Mouse (Mus musculus) heart, postnatal 0 days (tissue): ENCODE measurements at regions not wholly inside any gene's neighbourhood (a gene's known extent, or its start where the extent isn't known, plus 50 kb on each side); places are given as distances from the start of the nearest gene placed in this dataset.

Experiments
- ATAC-seq: fragments of 200-750 bp; cut with Nextera tagmentation; 2 replicates; pipeline ENCODE4 v1.8.0; 2017; ENCODE audit warnings: low read depth, moderate number of reproducible peaks, moderate library complexity; ENCODE audit not compliant: insufficient read depth
- DNase-seq: peaks from one replicate; pipeline ENCODE4 v3.0.0-alpha.2; 2016; ENCODE audit warnings: low spot score
- H3K27ac ChIP-seq: fragments of 300-500 bp; sonication (generic); 2 replicates; pipeline ENCODE4 v1.5.1; 2014; ENCODE audit warnings: low read depth, mild to moderate bottlenecking
- H3K27me3 ChIP-seq: fragments of 300-500 bp; sonication (generic); 2 replicates; pipeline ENCODE4 v1.6.1; 2014; ENCODE audit warnings: low read length, mixed read lengths; ENCODE audit not compliant: control insufficient read depth, insufficient read depth
- H3K36me3 ChIP-seq: fragments of 300-500 bp; sonication (generic); replicated peaks from 2 replicates; pipeline ENCODE4 v1.6.1; 2014; ENCODE audit warnings: low read length, mixed read lengths; ENCODE audit not compliant: control insufficient read depth, insufficient read depth
- H3K4me1 ChIP-seq: fragments of 300-500 bp; sonication (generic); 2 replicates; pipeline ENCODE4 v1.6.1; 2014; ENCODE audit warnings: antibody characterized with exemption; ENCODE audit not compliant: control insufficient read depth, insufficient read depth
- H3K4me2 ChIP-seq: fragments of 300-500 bp; sonication (generic); 2 replicates; pipeline ENCODE4 v1.6.1; 2014; ENCODE audit warnings: low read depth, mild to moderate bottlenecking, low read length, moderate library complexity
- H3K4me3 ChIP-seq: fragments of 300-500 bp; sonication (generic); 2 replicates; pipeline ENCODE4 v1.5.1; 2014; ENCODE audit warnings: low read depth, low read length
- H3K9ac ChIP-seq: fragments of 300-500 bp; sonication (generic); replicated peaks from 2 replicates; pipeline ENCODE4 v1.6.1; 2014; ENCODE audit warnings: low read depth, low read length, mixed read lengths
- H3K9me3 ChIP-seq: fragments of 300-500 bp; sonication (generic); replicated peaks from 2 replicates; pipeline ENCODE4 v1.6.1; 2016; ENCODE audit warnings: low read length; ENCODE audit not compliant: control insufficient read depth
- CTCF ChIP-seq: IDR thresholded peaks from 2 replicates; pipeline ENCODE4 v1.5.1; 2016; ENCODE audit warnings: antibody characterized with exemption, control low read depth, low read depth
- EP300 ChIP-seq: IDR thresholded peaks from 2 replicates; pipeline ENCODE4 v1.6.1; 2016; ENCODE audit warnings: antibody characterized with exemption, low read depth
- WGBS: fragments of 180-500 bp; shearing (Covaris S2); extraction: QIAGEN DNeasy Blood & Tissue Kit; methylation state at CpG from one replicate; pipeline ENCODE4 v1.1.7; 2014; 5-methylcytosine and 5-hydroxymethylcytosine counted together

DNA sequence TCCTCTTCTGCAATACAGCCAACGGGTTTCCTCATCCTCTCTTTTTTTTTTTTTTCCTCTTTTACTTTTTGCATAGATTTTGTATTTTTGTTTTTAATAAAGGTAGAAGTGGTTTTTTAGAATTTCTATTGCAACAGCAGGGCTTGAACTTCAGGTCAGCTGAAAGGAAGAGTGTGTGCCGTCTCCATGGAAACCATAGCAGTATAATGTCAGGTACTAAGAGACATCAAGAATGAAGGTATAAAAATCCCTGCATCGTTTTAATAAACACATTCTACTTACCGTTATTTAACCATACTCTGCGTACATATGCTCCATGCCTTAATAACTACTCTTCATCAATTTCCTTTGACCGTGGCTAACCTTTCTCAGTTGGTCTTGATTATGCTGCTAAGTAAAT, 390.0 kb downstream of the Rwdd3 start:
- Histone ChIP-seq H3K9me3 (no peaks in the 10 kb centered on the region), H3K9ac (no peak overlapping the region), H3K4me1 (no peaks in the 10 kb centered on the region), H3K36me3 (no peaks in the 10 kb centered on the region), H3K4me2 (no peak overlapping the region), H3K4me3 (no peak overlapping the region), H3K27me3 (no peaks in the 10 kb centered on the region), H3K27ac (no peak overlapping the region)
- WGBS: 85% methylated on average over 6 of the region's 6 CpGs
- no peak for TF ChIP-seq EP300
- no peak for TF ChIP-seq CTCF
- no peak for DNase-seq
- ATAC-seq: no peak

DNA sequence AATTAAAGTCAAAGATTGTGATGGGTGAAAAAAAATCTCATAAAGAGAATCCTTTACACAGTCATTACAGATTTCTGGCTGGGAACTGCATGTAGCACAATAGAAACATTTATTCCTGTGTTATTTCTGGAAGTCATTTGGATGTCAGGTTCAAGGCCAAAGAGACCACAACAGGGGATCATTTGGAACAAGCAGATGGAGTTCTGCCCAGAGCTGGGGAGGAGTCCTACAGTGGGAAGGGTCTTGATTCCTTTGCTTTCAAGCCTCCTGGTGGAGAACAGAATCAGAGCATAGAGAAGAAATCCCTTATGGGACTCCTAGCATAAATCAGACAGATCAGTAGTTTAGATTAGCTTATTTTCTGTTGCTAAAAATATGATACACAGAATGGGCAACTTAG, 392.4 kb downstream of the Rwdd3 start:
- TF ChIP-seq EP300: no peak
- TF ChIP-seq CTCF: no peak
- Histone ChIP-seq H3K4me3 (no peak overlapping the region), H3K9me3 (no peaks in the 10 kb centered on the region), H3K36me3 (no peaks in the 10 kb centered on the region), H3K27ac (no peak overlapping the region), H3K27me3 (no peaks in the 10 kb centered on the region), H3K9ac (no peak overlapping the region), H3K4me2 (no peak overlapping the region), H3K4me1 (no peaks in the 10 kb centered on the region)
- DNase-seq (no peak), ATAC-seq (no peak)

DNA sequence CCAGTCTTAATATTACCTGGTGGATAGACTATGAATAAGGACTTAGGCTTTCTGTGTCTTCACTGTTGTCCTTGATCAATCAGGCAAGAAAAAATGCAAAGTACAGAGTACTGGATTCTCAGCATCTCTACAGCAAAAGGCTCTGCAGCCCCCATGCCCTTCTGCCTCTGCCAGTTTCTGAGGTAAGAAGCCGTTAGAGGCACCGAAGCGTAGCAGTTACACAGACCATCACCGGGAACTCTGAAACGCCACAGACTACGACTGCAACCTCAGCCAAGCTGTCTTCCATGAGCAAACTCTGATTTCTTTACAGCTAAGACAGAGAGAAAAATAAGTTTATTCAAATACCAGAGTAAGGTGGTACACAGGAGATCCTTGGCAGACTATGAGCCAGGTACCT, 396.5 kb downstream of the Rwdd3 start:
- no peak overlapping the region for H3K27ac ChIP-seq
- no peaks in the 10 kb centered on the region for H3K27me3 ChIP-seq
- DNase-seq (no peak), ATAC-seq (no peak)
- no peak overlapping the region for H3K4me3 ChIP-seq
- H3K9ac ChIP-seq: no peak overlapping the region
- no peak overlapping the region for H3K4me2 ChIP-seq
- 86% methylated on average over 6 of the region's 6 CpGs for WGBS
- H3K4me1 ChIP-seq: no peaks in the 10 kb centered on the region
- TF ChIP-seq EP300 (no peak), CTCF (no peak)
- no peaks in the 10 kb centered on the region for H3K36me3 ChIP-seq
- H3K9me3 ChIP-seq: no peaks in the 10 kb centered on the region

DNA sequence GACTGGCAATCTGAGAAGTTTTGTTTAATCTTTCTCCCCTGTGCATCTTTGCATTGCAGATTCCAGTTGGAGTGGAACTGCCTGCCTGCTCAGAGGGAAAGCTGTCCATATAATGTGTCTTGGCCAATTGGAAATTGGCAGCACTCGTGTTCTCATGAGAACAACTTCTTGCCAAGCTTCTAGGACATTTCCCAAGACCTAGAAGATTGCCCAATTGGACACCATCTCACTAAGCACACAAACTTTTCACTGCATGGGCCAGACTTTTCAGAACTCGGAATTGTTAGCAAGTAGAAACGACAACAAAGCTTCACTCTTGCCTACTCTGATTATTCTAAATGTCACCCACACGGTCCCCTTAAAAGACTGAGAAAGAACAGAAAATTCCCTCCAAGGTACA, 409.8 kb downstream of the Rwdd3 start:
- DNase-seq: no peak
- Histone ChIP-seq H3K4me3 (no peak overlapping the region), H3K9ac (no peak overlapping the region), H3K27me3 (no peaks in the 10 kb centered on the region), H3K27ac (no peak overlapping the region), H3K9me3 (no peaks in the 10 kb centered on the region), H3K4me1 (no peaks in the 10 kb centered on the region), H3K4me2 (no peak overlapping the region), H3K36me3 (no peaks in the 10 kb centered on the region)
- ATAC-seq: no peak
- WGBS: 61% methylated on average over 4 of the region's 4 CpGs
- TF ChIP-seq EP300 (no peak), CTCF (no peak)

DNA sequence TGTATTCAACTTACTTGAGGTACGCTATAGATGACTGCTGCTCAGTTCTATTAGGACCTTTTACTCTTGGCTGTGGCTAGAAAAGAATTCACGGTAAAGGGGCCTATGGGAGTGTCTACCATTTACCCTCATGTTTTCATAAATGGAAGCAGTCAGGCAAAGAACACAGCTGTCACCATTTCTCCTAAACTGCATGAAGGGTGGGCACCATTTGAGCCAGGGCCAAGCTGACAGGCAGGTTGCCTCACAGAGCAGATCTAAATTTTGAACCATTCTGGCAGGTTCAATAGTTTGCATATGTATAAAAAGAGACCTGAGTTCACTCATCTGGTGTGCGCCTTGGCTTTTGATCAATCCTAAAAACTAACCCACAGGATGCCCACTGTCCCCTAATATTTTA, 410.3 kb downstream of the Rwdd3 start:
- Histone ChIP-seq H3K36me3 (no peaks in the 10 kb centered on the region), H3K9me3 (no peaks in the 10 kb centered on the region), H3K4me3 (no peak overlapping the region), H3K9ac (no peak overlapping the region), H3K4me2 (no peak overlapping the region), H3K27ac (no peak overlapping the region), H3K27me3 (no peaks in the 10 kb centered on the region), H3K4me1 (no peaks in the 10 kb centered on the region)
- 79% methylated on average over 3 of the region's 3 CpGs for WGBS
- DNase-seq (no peak), ATAC-seq (no peak)
- TF ChIP-seq CTCF (no peak), EP300 (no peak)

DNA sequence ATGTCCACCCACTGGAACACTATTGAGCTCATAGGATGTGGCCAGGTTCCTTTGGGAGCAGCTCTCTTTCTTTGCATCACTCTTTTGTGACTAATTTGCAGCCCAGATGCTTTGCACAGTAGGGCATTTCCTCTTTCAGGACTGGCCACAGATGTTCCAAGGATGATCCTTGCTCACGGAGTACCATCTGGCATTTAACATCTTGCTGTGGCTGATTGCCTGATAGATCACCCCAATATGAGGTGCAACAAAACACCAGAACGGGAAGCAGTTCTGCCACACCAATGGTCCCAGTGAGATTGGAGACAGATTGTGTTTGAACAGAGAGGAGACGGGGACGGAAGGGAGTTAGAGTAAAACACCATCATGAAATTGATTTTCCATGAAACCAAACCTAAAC, 423.0 kb downstream of the Rwdd3 start:
- WGBS: 83% methylated on average over 4 of the region's 4 CpGs
- ATAC-seq (no peak), DNase-seq (no peak)
- Histone ChIP-seq H3K9me3 (no peaks in the 10 kb centered on the region), H3K4me3 (no peak overlapping the region), H3K27ac (no peak overlapping the region), H3K4me2 (no peak overlapping the region), H3K27me3 (no peaks in the 10 kb centered on the region), H3K4me1 (no peaks in the 10 kb centered on the region), H3K36me3 (no peaks in the 10 kb centered on the region), H3K9ac (no peak overlapping the region)
- TF ChIP-seq CTCF (no peak), EP300 (no peak)
